Mouse (Mus musculus): ENCODE data around the gene Epha1. TPM values are rescaled to one million over a fixed set of nuclear protein-coding genes. Genes with fewer than 3 reads are reported as not detected.

Epha1 gene
- polyA plus RNA-seq, 1 experiment from 2014 or later, result 21.8 TPM

DNA sequence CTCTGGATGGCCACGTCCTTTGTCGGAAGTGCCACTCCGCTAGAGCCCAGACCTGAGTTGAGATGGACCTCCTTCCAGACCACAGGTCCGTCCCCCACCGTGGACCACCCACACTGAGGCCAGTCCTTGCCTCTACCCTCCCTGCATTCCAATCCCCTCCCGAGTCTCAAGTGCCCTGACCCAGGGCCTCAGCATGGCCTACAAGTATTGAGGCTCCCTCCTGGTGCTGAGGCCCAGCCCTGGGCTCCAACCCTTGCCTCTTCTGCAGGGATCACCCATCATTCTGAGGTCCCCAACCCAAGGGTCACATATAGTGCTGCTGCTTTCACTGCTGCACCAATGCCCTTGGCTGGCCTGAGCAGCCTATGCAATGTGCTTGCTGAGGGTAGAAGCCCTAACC is 15.2 kb downstream of the Epha1 start:
- H3K9ac ChIP-seq (replicated peaks; ENCODE audit: low read depth), result no peak overlapping the region
- TF ChIP-seq EP300 (IDR thresholded peaks at IDR 0.05), result no peak
- no peak for TF ChIP-seq CTCF (IDR thresholded peaks at IDR 0.05)
- H3K27me3 ChIP-seq (replicated peaks; ENCODE audit: insufficient read depth, low read length), result no peaks in the 10 kb centered on the region
- peaks cover 46% of the 10 kb centered on the region for H3K36me3 ChIP-seq (ENCODE audit: insufficient read depth, low read length)
- H3K4me1 ChIP-seq (ENCODE audit: insufficient read depth, low read depth, low read length), result peaks cover 13% of the 10 kb centered on the region
- no peak overlapping the region for H3K27ac ChIP-seq (ENCODE audit: low read length)
- H3K9me3 ChIP-seq (ENCODE audit: low read length), result no peaks in the 10 kb centered on the region
- no peak overlapping the region for H3K4me3 ChIP-seq (ENCODE audit: low read depth, low read length)
- 40% methylated on average over 6 of the region's 6 CpGs for WGBS
- no peak overlapping the region for H3K4me2 ChIP-seq (replicated peaks; ENCODE audit: low read depth, low read length)
- ATAC-seq (no peak), DNase-seq (ENCODE audit: low spot score) (no peak)

DNA sequence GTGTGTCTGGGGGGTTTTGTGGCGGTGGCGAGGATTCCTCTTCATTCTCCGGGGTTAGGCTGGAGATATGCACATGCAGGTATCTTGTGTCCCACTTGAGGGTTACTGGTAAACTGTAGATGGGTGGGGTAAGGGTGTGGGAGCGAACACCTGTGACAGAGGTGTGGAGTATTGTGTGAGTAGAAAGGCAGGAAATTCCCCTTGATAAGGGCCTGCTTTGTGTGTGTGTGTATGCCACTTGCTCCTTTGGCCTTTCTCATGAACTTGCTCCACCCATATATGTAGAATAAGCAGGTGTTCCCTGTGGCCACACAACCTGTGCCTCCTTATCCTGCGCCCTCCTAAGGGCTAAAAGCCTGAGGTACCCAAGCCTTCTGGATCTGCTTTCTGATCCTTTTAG is 16.2 kb downstream of the Epha1 start:
- TF ChIP-seq CTCF (IDR thresholded peaks at IDR 0.05) (no peak), EP300 (IDR thresholded peaks at IDR 0.05) (no peak)
- Histone ChIP-seq H3K4me1 (ENCODE audit: insufficient read depth, low read depth, low read length) (peaks cover 19% of the 10 kb centered on the region), H3K27ac (ENCODE audit: low read length) (peak overlapping the region; percentile 38; the same call in 1 of the 2 replicates), H3K36me3 (ENCODE audit: insufficient read depth, low read length) (peaks cover 46% of the 10 kb centered on the region), H3K4me3 (ENCODE audit: low read depth, low read length) (no peak overlapping the region), H3K9me3 (ENCODE audit: low read length) (no peaks in the 10 kb centered on the region), H3K27me3 (replicated peaks; ENCODE audit: insufficient read depth, low read length) (no peaks in the 10 kb centered on the region), H3K9ac (replicated peaks; ENCODE audit: low read depth) (no peak overlapping the region), H3K4me2 (replicated peaks; ENCODE audit: low read depth, low read length) (0 out of 2 replicates have a peak overlapping the region, but pooled peaks have one; percentile 3)
- ATAC-seq (no peak), DNase-seq (ENCODE audit: low spot score) (no peak)
- WGBS, result 69% methylated on average over 5 of the region's 5 CpGs

DNA sequence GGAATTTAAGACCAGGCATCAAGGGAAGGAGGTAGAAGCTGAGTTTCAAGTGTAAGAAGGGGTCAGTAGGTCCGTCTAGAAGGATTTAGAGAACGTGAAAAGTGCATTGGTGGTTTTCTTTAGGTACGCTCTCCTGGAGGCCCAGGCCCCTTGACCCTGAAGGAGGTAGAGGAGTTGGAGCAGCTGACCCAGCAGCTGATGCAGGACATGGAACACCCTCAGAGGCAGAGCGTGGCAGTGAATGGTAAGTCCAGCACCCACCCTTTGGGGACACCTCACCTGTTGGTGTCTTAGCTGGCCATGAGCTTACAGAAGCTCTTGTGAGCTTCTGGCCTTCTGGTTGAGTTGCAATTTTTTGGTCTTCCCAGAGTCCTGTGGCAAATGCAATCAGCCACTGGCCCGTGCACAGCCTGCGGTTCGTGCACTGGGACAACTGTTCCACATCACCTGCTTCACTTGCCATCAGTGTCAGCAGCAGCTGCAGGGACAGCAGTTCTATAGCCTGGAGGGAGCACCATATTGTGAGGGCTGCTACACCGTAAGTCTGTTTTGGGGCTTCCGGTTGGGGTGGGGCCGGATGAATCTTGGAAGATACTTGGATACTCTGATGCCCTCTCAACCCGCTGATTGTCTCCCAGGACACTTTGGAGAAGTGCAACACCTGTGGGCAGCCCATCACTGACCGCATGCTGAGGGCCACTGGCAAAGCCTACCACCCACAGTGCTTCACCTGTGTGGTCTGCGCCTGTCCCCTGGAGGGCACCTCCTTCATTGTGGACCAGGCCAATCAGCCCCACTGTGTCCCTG is 17.1 kb downstream of the Epha1 start:
- peaks cover 46% of the 10 kb centered on the region for H3K36me3 ChIP-seq (ENCODE audit: insufficient read depth, low read length)
- ATAC-seq (no peak), DNase-seq (ENCODE audit: low spot score) (no peak)
- H3K4me3 ChIP-seq (ENCODE audit: low read depth, low read length), result no peak overlapping the region
- WGBS, result 90% methylated on average over 13 of the region's 13 CpGs
- no peaks in the 10 kb centered on the region for H3K27me3 ChIP-seq (replicated peaks; ENCODE audit: insufficient read depth, low read length)
- peaks cover 27% of the 10 kb centered on the region for H3K4me1 ChIP-seq (ENCODE audit: insufficient read depth, low read depth, low read length)
- no peak overlapping the region for H3K27ac ChIP-seq (ENCODE audit: low read length)
- no peaks in the 10 kb centered on the region for H3K9me3 ChIP-seq (ENCODE audit: low read length)
- no peak overlapping the region for H3K4me2 ChIP-seq (replicated peaks; ENCODE audit: low read depth, low read length)
- H3K9ac ChIP-seq (replicated peaks; ENCODE audit: low read depth), result no peak overlapping the region
- no peak for TF ChIP-seq EP300 (IDR thresholded peaks at IDR 0.05)
- TF ChIP-seq CTCF (IDR thresholded peaks at IDR 0.05), result no peak

DNA sequence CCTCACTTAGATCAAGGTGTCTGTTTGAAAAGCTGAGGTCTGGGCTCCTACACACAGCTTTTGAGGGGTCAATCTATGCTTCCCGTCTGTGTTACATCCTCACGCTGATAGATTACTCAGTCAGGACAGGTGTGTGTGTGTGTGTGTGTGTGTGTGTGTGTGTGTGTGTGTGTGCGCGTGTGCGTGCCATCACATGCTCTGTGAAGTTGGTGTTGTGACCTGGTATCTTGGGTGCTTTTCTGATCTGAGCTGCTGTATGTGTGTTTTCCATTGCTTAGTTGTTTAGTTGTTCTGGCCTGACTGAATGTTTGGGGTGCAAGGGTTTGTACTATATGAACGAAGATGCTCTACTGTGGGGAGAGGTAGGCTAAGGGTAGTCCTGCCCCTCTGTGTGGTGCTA is 17.7 kb downstream of the Epha1 start:
- no peaks in the 10 kb centered on the region for H3K9me3 ChIP-seq (ENCODE audit: low read length)
- no peak overlapping the region for H3K9ac ChIP-seq (replicated peaks; ENCODE audit: low read depth)
- H3K4me1 ChIP-seq (ENCODE audit: insufficient read depth, low read depth, low read length), result peaks cover 31% of the 10 kb centered on the region
- DNase-seq (ENCODE audit: low spot score) (no peak), ATAC-seq (no peak)
- WGBS, result 89% methylated on average over 6 of the region's 6 CpGs
- H3K4me2 ChIP-seq (replicated peaks; ENCODE audit: low read depth, low read length), result peak overlapping the region; percentile 84
- no peaks in the 10 kb centered on the region for H3K27me3 ChIP-seq (replicated peaks; ENCODE audit: insufficient read depth, low read length)
- TF ChIP-seq CTCF (IDR thresholded peaks at IDR 0.05) (no peak), EP300 (IDR thresholded peaks at IDR 0.05) (no peak)
- no peak overlapping the region for H3K4me3 ChIP-seq (ENCODE audit: low read depth, low read length)
- H3K27ac ChIP-seq (ENCODE audit: low read length), result no peak overlapping the region
- peaks cover 46% of the 10 kb centered on the region for H3K36me3 ChIP-seq (ENCODE audit: insufficient read depth, low read length)

DNA sequence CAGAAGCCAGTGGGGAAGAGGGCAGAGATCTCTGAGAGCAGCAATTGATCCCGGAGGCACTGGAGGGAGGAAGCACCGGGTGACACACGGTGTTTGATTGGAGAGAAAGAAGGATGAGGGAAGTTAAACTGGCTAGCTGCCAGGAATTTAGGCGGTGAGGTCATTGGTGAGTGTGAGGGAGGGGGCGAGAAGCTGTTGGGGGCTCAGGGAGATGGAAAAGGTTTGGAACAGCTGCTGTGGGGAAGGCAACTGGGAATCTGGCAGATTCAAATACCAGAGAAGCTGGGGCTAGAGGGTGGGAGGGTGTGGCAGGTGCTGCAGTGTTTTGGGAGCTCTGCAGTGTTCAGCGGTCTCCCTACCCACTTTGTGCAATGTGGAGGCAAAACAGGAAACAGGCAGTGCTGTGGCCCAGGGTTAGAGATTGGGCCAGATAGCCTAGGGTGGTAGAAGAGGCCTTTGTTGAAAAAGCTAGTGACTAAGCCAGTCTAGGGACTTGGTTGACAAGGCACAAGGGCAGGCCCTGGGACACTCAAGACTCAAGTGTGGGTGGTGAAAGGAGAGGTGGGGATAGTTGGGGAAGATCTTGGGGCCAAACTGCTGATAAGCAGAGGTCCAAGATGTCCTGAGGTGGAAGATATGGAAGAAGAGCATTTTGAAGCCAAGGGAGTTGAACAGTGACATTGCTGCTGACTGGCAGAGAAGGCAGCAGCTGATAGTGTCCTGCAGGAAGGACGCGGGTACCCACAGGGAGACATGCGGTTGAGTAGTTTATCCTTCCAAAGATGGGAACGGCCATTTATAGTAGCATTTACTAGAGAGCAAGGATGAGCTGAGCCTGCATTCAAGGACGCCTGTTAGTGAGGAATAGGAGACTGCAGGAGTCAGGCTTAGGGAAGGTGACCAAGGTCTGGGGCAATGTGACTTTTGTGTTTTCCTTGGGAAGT is 18.7 kb downstream of the Epha1 start:
- DNase-seq (ENCODE audit: low spot score) (peak; percentile 69), ATAC-seq (no peak)
- H3K27me3 ChIP-seq (replicated peaks; ENCODE audit: insufficient read depth, low read length), result no peaks in the 10 kb centered on the region
- TF ChIP-seq CTCF (IDR thresholded peaks at IDR 0.05) (no peak), EP300 (IDR thresholded peaks at IDR 0.05) (0 out of 2 replicates have a peak, but pooled peaks have one; percentile 37)
- no peaks in the 10 kb centered on the region for H3K9me3 ChIP-seq (ENCODE audit: low read length)
- peak overlapping the region; percentile 84 for H3K4me2 ChIP-seq (replicated peaks; ENCODE audit: low read depth, low read length)
- H3K36me3 ChIP-seq (ENCODE audit: insufficient read depth, low read length), result peaks cover 40% of the 10 kb centered on the region
- peak overlapping the region; percentile 99 for H3K4me3 ChIP-seq (ENCODE audit: low read depth, low read length)
- H3K27ac ChIP-seq (ENCODE audit: low read length), result 0 out of 2 replicates have a peak overlapping the region, but pooled peaks have one; percentile 58
- H3K9ac ChIP-seq (replicated peaks; ENCODE audit: low read depth), result no peak overlapping the region; the same call in 1 of the 2 replicates
- peaks cover 31% of the 10 kb centered on the region for H3K4me1 ChIP-seq (ENCODE audit: insufficient read depth, low read depth, low read length)
- 37% methylated on average over 11 of the region's 11 CpGs for WGBS

DNA sequence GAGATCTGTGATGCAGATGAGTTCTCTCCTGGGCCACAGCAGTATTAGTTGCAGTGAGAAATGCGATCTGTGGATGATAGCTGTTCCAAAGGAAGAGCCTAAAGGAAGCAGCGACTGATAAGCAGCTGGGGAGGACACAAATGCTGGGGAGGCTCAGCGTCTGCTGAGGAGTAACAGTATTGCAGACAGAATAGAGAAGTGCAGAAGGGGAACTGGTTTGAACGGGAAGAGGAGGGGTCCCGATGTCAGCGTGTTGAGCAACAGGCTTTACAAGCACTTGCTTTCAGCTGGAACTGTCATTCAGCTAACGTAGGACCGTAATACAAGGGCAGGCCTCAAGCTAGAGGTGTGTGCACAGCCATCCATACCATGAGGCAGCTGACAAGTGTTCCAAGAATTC is 19.9 kb downstream of the Epha1 start:
- Histone ChIP-seq H3K36me3 (ENCODE audit: insufficient read depth, low read length) (peaks cover 32% of the 10 kb centered on the region), H3K27me3 (replicated peaks; ENCODE audit: insufficient read depth, low read length) (no peaks in the 10 kb centered on the region), H3K4me1 (ENCODE audit: insufficient read depth, low read depth, low read length) (peaks cover 31% of the 10 kb centered on the region), H3K4me3 (ENCODE audit: low read depth, low read length) (peak overlapping the region; percentile 99), H3K27ac (ENCODE audit: low read length) (peak overlapping the region; percentile 58), H3K4me2 (replicated peaks; ENCODE audit: low read depth, low read length) (peak overlapping the region; percentile 84), H3K9ac (replicated peaks; ENCODE audit: low read depth) (no peak overlapping the region), H3K9me3 (ENCODE audit: low read length) (no peaks in the 10 kb centered on the region)
- TF ChIP-seq CTCF (IDR thresholded peaks at IDR 0.05), result no peak
- TF ChIP-seq EP300 (IDR thresholded peaks at IDR 0.05), result no peak
- ATAC-seq (no peak), DNase-seq (ENCODE audit: low spot score) (peak; percentile 66)
- 32% methylated on average over 8 of the region's 8 CpGs for WGBS

All from lung, postnatal 0 days (tissue).